Mouse (Mus musculus) embryonic fibroblast, embryonic 13.5 days (primary cell): ENCODE data around the gene Gm4881.

ENCODE experiments used
- CTCF ChIP-seq: IDR thresholded peaks from 2 replicates; pipeline ENCODE4 v1.5.1; 2011; ENCODE audit warnings: mild to moderate bottlenecking, control low read depth, low read length, moderate library complexity, borderline replicate concordance; ENCODE audit not compliant: insufficient read depth
- POLR2A ChIP-seq: IDR thresholded peaks from 2 replicates; pipeline ENCODE4 v1.6.1; 2011; ENCODE audit warnings: low read depth, mild to moderate bottlenecking, control low read depth, low read length, moderate library complexity

DNA sequence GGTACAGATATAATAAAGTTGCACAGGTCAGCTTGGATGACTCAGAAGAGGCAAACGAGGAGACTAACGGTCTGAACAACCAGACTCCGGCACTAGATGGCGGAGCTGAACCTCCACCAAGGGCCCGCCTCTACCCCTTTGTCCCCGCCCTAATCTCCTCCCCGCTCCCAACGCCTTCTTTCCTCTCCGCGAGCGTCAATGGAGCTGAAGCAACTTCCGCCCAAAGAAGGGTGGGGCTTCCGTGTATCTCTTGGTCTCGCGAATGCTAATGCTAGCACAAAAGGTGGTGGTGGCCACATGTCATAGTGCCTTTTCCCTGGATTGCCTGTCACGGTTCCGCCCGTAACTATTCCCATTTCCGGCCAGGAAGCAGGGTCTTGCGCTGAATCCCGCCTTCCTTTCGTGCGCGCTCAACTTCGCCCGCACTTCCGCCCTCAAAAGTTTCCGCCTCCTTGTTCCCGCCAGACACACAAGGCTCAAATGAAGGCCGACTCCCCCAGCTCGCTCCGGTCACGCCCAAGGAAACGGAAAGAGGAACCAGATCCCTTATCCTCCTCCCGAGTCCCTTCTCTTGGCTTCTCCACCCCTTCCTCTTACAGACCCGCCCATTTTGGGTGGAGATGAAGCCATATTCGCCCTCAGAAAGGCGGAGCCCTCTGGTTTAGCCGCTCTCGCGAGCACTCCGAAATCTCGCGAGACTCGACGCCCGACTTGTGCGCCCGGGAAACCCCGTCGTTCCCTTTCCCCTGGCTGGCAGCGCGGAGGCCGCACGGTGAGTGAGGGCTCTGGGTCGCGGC is 60.2 kb downstream of the Gm4881 start, which contains the start of gene Rps19:
- TF ChIP-seq CTCF (0 out of 2 replicates have a peak, but pooled peaks have one; percentile 6), POLR2A (peak; percentile 93)
